Mouse (Mus musculus): ENCODE measurements at regions not wholly inside any gene's neighbourhood (a gene's known extent, or its start where the extent isn't known, plus 50 kb on each side); places are given as distances from the start of the nearest gene placed in this dataset.
"Not testable (repeated sequence)": the region's sequence is repeated elsewhere in the genome, so short reads cannot be mapped to it uniquely, and the experiment has no call there.

- H3K4me3 ChIP-seq (ENCODE audit: low read depth, low read length); H3K4me2 ChIP-seq (ENCODE audit: low read length); H3K36me3 ChIP-seq (ENCODE audit: control insufficient read depth, insufficient read depth, low read length); DNase-seq (ENCODE audit: low spot score); H3K27me3 ChIP-seq (replicated peaks; ENCODE audit: control insufficient read depth, insufficient read depth, low read length); H3K9me3 ChIP-seq (replicated peaks; ENCODE audit: control insufficient read depth, low read length); ATAC-seq; H3K27ac ChIP-seq (ENCODE audit: low read depth, low read length); H3K9ac ChIP-seq (ENCODE audit: low read length); H3K4me1 ChIP-seq (ENCODE audit: control insufficient read depth, insufficient read depth, low read length): not testable (repeated sequence)
- 94% methylated on average over 2 of the region's 2 CpGs for WGBS
Measured at GRCm38 (mm10) chr8:34628221-34628620, 516.7 kb upstream of the Gm10131 start.

- Histone ChIP-seq H3K27me3 (replicated peaks; ENCODE audit: control insufficient read depth, insufficient read depth, low read length) (no peaks in the 10 kb centered on the region), H3K9me3 (replicated peaks; ENCODE audit: control insufficient read depth, low read length) (no peaks in the 10 kb centered on the region), H3K4me1 (ENCODE audit: control insufficient read depth, insufficient read depth, low read length) (peaks cover 3% of the 10 kb centered on the region; the same call in 1 of the 2 replicates), H3K4me2 (ENCODE audit: low read length) (no peak overlapping the region), H3K9ac (ENCODE audit: low read length) (no peak overlapping the region), H3K36me3 (ENCODE audit: control insufficient read depth, insufficient read depth, low read length) (no peaks in the 10 kb centered on the region), H3K27ac (ENCODE audit: low read depth, low read length) (no peak overlapping the region), H3K4me3 (ENCODE audit: low read depth, low read length) (no peak overlapping the region)
- WGBS, result 82% methylated on average over 10 of the region's 10 CpGs
- ATAC-seq, result no peak
- DNase-seq (ENCODE audit: low spot score), result no peak
Measured at GRCm38 (mm10) chr8:34625670-34626069, 514.1 kb upstream of the Gm10131 start.

GRCm38 (mm10) chr8:34623783-34624182 is 512.2 kb upstream of the Gm10131 start:
- Histone ChIP-seq H3K9me3 (replicated peaks; ENCODE audit: control insufficient read depth, low read length) (no peaks in the 10 kb centered on the region), H3K27ac (ENCODE audit: low read depth, low read length) (no peak overlapping the region), H3K4me2 (ENCODE audit: low read length) (no peak overlapping the region), H3K4me1 (ENCODE audit: control insufficient read depth, insufficient read depth, low read length) (peaks cover 3% of the 10 kb centered on the region; the same call in 1 of the 2 replicates), H3K36me3 (ENCODE audit: control insufficient read depth, insufficient read depth, low read length) (no peaks in the 10 kb centered on the region), H3K9ac (ENCODE audit: low read length) (no peak overlapping the region), H3K27me3 (replicated peaks; ENCODE audit: control insufficient read depth, insufficient read depth, low read length) (no peaks in the 10 kb centered on the region), H3K4me3 (ENCODE audit: low read depth, low read length) (no peak overlapping the region)
- ATAC-seq, result no peak
- no peak for DNase-seq (ENCODE audit: low spot score)
- WGBS, result 55% methylated on average over 7 of the region's 7 CpGs

GRCm38 (mm10) chr8:34622177-34623114 is 510.9 kb upstream of the Gm10131 start:
- H3K9ac ChIP-seq (ENCODE audit: low read length), result no peak overlapping the region
- 78% methylated on average over 25 of the region's 25 CpGs for WGBS
- H3K27ac ChIP-seq (ENCODE audit: low read depth, low read length), result no peak overlapping the region
- H3K36me3 ChIP-seq (ENCODE audit: control insufficient read depth, insufficient read depth, low read length), result no peaks in the 10 kb centered on the region
- DNase-seq (ENCODE audit: low spot score), result no peak
- H3K9me3 ChIP-seq (replicated peaks; ENCODE audit: control insufficient read depth, low read length), result no peaks in the 10 kb centered on the region
- no peak for ATAC-seq
- peaks cover 3% of the 10 kb centered on the region; the same call in 1 of the 2 replicates for H3K4me1 ChIP-seq (ENCODE audit: control insufficient read depth, insufficient read depth, low read length)
- H3K4me2 ChIP-seq (ENCODE audit: low read length), result no peak overlapping the region
- no peak overlapping the region for H3K4me3 ChIP-seq (ENCODE audit: low read depth, low read length)
- no peaks in the 10 kb centered on the region for H3K27me3 ChIP-seq (replicated peaks; ENCODE audit: control insufficient read depth, insufficient read depth, low read length)

- Histone ChIP-seq H3K4me1 (ENCODE audit: control insufficient read depth, insufficient read depth, low read length) (peaks cover 3% of the 10 kb centered on the region; the same call in 1 of the 2 replicates), H3K9me3 (replicated peaks; ENCODE audit: control insufficient read depth, low read length) (no peaks in the 10 kb centered on the region), H3K9ac (ENCODE audit: low read length) (no peak overlapping the region), H3K27me3 (replicated peaks; ENCODE audit: control insufficient read depth, insufficient read depth, low read length) (no peaks in the 10 kb centered on the region), H3K27ac (ENCODE audit: low read depth, low read length) (no peak overlapping the region), H3K36me3 (ENCODE audit: control insufficient read depth, insufficient read depth, low read length) (no peaks in the 10 kb centered on the region), H3K4me3 (ENCODE audit: low read depth, low read length) (no peak overlapping the region), H3K4me2 (ENCODE audit: low read length) (no peak overlapping the region)
- DNase-seq (ENCODE audit: low spot score), result no peak
- WGBS, result 38% methylated on average over 4 of the region's 5 CpGs
- ATAC-seq, result no peak
Measured at GRCm38 (mm10) chr8:34618046-34618445, 506.5 kb upstream of the Gm10131 start.

- H3K27ac ChIP-seq (ENCODE audit: low read depth, low read length), result no peak overlapping the region
- no peak overlapping the region for H3K9ac ChIP-seq (ENCODE audit: low read length)
- WGBS, result 83% methylated on average over 4 of the region's 4 CpGs
- ATAC-seq, result no peak
- no peaks in the 10 kb centered on the region for H3K4me1 ChIP-seq (ENCODE audit: control insufficient read depth, insufficient read depth, low read length)
- H3K36me3 ChIP-seq (ENCODE audit: control insufficient read depth, insufficient read depth, low read length), result no peaks in the 10 kb centered on the region
- no peak overlapping the region for H3K4me2 ChIP-seq (ENCODE audit: low read length)
- H3K4me3 ChIP-seq (ENCODE audit: low read depth, low read length), result no peak overlapping the region
- DNase-seq (ENCODE audit: low spot score), result no peak
- H3K9me3 ChIP-seq (replicated peaks; ENCODE audit: control insufficient read depth, low read length), result no peaks in the 10 kb centered on the region
- H3K27me3 ChIP-seq (replicated peaks; ENCODE audit: control insufficient read depth, insufficient read depth, low read length), result no peaks in the 10 kb centered on the region
Measured at GRCm38 (mm10) chr8:34614987-34615386, 503.4 kb upstream of the Gm10131 start.

GRCm38 (mm10) chr8:34614031-34614526 is 502.5 kb upstream of the Gm10131 start:
- Histone ChIP-seq H3K9ac (ENCODE audit: low read length) (no peak overlapping the region), H3K9me3 (replicated peaks; ENCODE audit: control insufficient read depth, low read length) (no peaks in the 10 kb centered on the region), H3K4me3 (ENCODE audit: low read depth, low read length) (no peak overlapping the region), H3K4me1 (ENCODE audit: control insufficient read depth, insufficient read depth, low read length) (no peaks in the 10 kb centered on the region), H3K27ac (ENCODE audit: low read depth, low read length) (no peak overlapping the region), H3K4me2 (ENCODE audit: low read length) (no peak overlapping the region), H3K27me3 (replicated peaks; ENCODE audit: control insufficient read depth, insufficient read depth, low read length) (no peaks in the 10 kb centered on the region), H3K36me3 (ENCODE audit: control insufficient read depth, insufficient read depth, low read length) (no peaks in the 10 kb centered on the region)
- no peak for DNase-seq (ENCODE audit: low spot score)
- ATAC-seq, result no peak
- 66% methylated on average over 10 of the region's 10 CpGs for WGBS

GRCm38 (mm10) chr8:34613138-34613537 is 501.6 kb upstream of the Gm10131 start:
- no peaks in the 10 kb centered on the region for H3K36me3 ChIP-seq (ENCODE audit: control insufficient read depth, insufficient read depth, low read length)
- WGBS, result 86% methylated on average over 5 of the region's 5 CpGs
- H3K27me3 ChIP-seq (replicated peaks; ENCODE audit: control insufficient read depth, insufficient read depth, low read length), result no peaks in the 10 kb centered on the region
- no peaks in the 10 kb centered on the region for H3K9me3 ChIP-seq (replicated peaks; ENCODE audit: control insufficient read depth, low read length)
- DNase-seq (ENCODE audit: low spot score) (no peak), ATAC-seq (no peak)
- H3K4me3 ChIP-seq (ENCODE audit: low read depth, low read length), result no peak overlapping the region
- H3K4me2 ChIP-seq (ENCODE audit: low read length), result no peak overlapping the region
- no peak overlapping the region for H3K9ac ChIP-seq (ENCODE audit: low read length)
- H3K4me1 ChIP-seq (ENCODE audit: control insufficient read depth, insufficient read depth, low read length), result no peaks in the 10 kb centered on the region
- H3K27ac ChIP-seq (ENCODE audit: low read depth, low read length), result no peak overlapping the region

GRCm38 (mm10) chr8:34612396-34612795 is 500.9 kb upstream of the Gm10131 start:
- H3K36me3 ChIP-seq (ENCODE audit: control insufficient read depth, insufficient read depth, low read length), result no peaks in the 10 kb centered on the region
- H3K4me3 ChIP-seq (ENCODE audit: low read depth, low read length), result no peak overlapping the region
- H3K9ac ChIP-seq (ENCODE audit: low read length), result no peak overlapping the region
- no peaks in the 10 kb centered on the region for H3K4me1 ChIP-seq (ENCODE audit: control insufficient read depth, insufficient read depth, low read length)
- H3K27ac ChIP-seq (ENCODE audit: low read depth, low read length), result no peak overlapping the region
- DNase-seq (ENCODE audit: low spot score), result peak; percentile 24
- H3K27me3 ChIP-seq (replicated peaks; ENCODE audit: control insufficient read depth, insufficient read depth, low read length), result no peaks in the 10 kb centered on the region
- 66% methylated on average over 3 of the region's 3 CpGs for WGBS
- H3K9me3 ChIP-seq (replicated peaks; ENCODE audit: control insufficient read depth, low read length), result no peaks in the 10 kb centered on the region
- H3K4me2 ChIP-seq (ENCODE audit: low read length), result no peak overlapping the region
- ATAC-seq, result no peak

All from forebrain, embryonic 14.5 days (tissue).